Mouse (Mus musculus): Measurements from ENCODE around the gene Pip4k2a. TPM values are rescaled to one million over a fixed set of nuclear protein-coding genes. Genes with fewer than 3 reads are reported as not detected.

The Pip4k2a gene
- polyA plus RNA-seq, 1 experiment, result 78.1 TPM

DNA sequence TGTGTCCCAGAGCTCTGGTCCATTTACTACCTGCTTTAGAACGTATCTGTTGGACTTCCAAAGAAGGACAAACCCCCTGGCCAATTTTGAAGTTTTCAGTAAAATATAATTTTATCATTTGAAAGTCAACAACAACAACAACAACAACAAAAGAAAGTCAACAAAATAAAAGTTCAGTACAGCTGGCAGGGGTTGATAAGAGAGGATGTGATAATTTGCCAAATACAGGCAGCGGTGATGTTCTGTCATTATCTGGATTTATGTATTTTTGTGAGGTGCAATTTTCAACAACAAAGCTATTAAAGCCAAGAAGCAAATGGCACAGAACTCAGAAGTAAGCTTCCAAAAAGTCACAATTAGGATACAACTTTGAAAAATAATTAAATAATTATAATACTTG lies 80.1 kb downstream of the Pip4k2a start:
- no peak for DNase-seq
- peaks cover 3% of the 10 kb centered on the region for H3K4me1 ChIP-seq (ENCODE audit: control insufficient read depth, insufficient read depth, low read length)
- no peak overlapping the region for H3K4me3 ChIP-seq (replicated peaks; ENCODE audit: insufficient read depth, low read depth, low read length)
- no peak overlapping the region for H3K27ac ChIP-seq (ENCODE audit: insufficient read depth, low read length)
- 97% methylated on average over 2 of the region's 2 CpGs for WGBS
- TF ChIP-seq POLR2A (IDR thresholded peaks at IDR 0.05; ENCODE audit: borderline replicate concordance, insufficient read depth, low read length) (no peak), CTCF (IDR thresholded peaks at IDR 0.05; ENCODE audit: borderline replicate concordance, insufficient read depth, low read depth, low read length) (no peak)
- no peaks in the 10 kb centered on the region for H3K27me3 ChIP-seq (ENCODE audit: control insufficient read depth, insufficient read depth, low read length)

DNA sequence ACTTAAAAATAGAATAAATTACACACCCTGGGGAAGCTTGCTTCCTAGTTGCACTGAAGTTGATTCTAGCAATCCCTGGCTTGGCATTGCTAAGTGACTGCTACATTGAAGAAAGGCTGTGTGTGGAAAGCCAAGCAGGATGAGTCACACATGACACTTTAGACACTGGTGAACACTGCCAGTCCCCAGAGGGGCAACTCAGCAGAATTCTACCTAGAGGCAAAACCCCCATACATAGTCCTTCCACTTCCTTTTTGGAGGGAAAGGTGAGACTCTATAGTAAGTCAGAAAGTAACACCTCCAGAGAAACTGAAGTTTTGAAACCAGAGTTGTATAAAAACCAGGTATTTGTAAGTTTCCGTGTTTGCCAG lies 80.6 kb downstream of the Pip4k2a start:
- Histone ChIP-seq H3K4me3 (replicated peaks; ENCODE audit: insufficient read depth, low read depth, low read length) (no peak overlapping the region), H3K4me1 (ENCODE audit: control insufficient read depth, insufficient read depth, low read length) (peaks cover 3% of the 10 kb centered on the region), H3K27ac (ENCODE audit: insufficient read depth, low read length) (no peak overlapping the region), H3K27me3 (ENCODE audit: control insufficient read depth, insufficient read depth, low read length) (no peaks in the 10 kb centered on the region)
- no peak for DNase-seq
- WGBS, result 85% methylated on average over 1 of the region's 1 CpGs
- TF ChIP-seq POLR2A (IDR thresholded peaks at IDR 0.05; ENCODE audit: borderline replicate concordance, insufficient read depth, low read length) (no peak), CTCF (IDR thresholded peaks at IDR 0.05; ENCODE audit: borderline replicate concordance, insufficient read depth, low read depth, low read length) (no peak)

DNA sequence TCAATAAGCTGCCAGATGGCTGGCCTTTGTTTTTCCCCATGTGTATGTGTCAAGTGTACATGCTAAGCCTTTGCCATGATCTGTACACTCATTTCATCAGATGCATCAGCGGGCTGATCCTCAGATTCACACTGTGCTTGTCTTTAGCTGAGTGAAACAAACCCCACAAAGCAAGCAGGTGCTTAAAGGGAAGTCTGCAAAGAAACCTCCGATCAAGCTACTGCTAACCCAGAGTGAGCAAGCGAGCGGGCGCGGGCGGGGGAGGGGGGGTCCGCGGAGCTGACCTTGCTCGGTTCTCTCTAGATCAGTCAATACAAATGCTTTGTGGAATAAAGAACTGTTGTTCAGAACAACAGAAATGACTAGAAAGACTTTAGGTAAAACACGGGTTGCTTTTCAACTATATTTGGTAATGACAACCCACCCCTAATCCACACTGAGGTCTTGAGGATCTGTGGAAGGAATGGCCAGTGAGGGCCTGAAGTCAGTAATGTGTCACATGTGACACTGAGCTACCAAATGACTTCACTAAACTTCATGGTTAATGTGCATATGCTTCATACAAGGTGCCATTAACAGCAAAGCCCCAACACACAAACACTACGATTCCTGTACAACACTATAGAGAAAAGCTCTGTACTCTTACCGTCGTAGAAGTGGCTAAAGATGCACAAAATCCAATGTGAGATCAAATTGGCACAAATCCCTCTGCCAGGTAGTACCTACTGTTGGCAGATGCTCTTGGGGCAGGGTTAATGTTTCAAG lies 81.1 kb downstream of the Pip4k2a start:
- no peaks in the 10 kb centered on the region for H3K27me3 ChIP-seq (ENCODE audit: control insufficient read depth, insufficient read depth, low read length)
- H3K4me1 ChIP-seq (ENCODE audit: control insufficient read depth, insufficient read depth, low read length), result peaks cover 3% of the 10 kb centered on the region
- TF ChIP-seq CTCF (IDR thresholded peaks at IDR 0.05; ENCODE audit: borderline replicate concordance, insufficient read depth, low read depth, low read length) (no peak), POLR2A (IDR thresholded peaks at IDR 0.05; ENCODE audit: borderline replicate concordance, insufficient read depth, low read length) (no peak)
- H3K27ac ChIP-seq (ENCODE audit: insufficient read depth, low read length), result no peak overlapping the region
- no peak for DNase-seq
- WGBS, result 67% methylated on average over 14 of the region's 14 CpGs
- H3K4me3 ChIP-seq (replicated peaks; ENCODE audit: insufficient read depth, low read depth, low read length), result no peak overlapping the region

DNA sequence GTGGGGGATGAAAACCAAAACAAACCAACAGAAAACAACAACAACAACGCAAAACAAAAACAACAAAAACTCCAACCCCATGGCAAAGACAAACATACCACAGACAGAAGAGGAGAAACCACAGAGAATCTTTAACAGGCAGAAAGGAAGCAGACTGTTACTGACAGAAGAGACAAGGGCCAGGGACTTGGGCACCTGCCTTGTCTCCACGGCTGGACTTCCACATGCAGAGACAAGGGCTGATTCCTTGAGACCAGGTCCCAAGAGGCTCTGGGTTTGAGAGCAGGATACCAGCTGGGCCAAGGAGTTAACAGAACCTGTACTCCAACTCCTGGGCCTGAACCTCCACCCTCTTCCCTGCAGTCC lies 81.9 kb downstream of the Pip4k2a start:
- peaks cover 3% of the 10 kb centered on the region for H3K4me1 ChIP-seq (ENCODE audit: control insufficient read depth, insufficient read depth, low read length)
- H3K4me3 ChIP-seq (replicated peaks; ENCODE audit: insufficient read depth, low read depth, low read length), result no peak overlapping the region
- DNase-seq, result no peak
- WGBS, result 79% methylated on average over 2 of the region's 2 CpGs
- no peaks in the 10 kb centered on the region for H3K27me3 ChIP-seq (ENCODE audit: control insufficient read depth, insufficient read depth, low read length)
- TF ChIP-seq CTCF (IDR thresholded peaks at IDR 0.05; ENCODE audit: borderline replicate concordance, insufficient read depth, low read depth, low read length), result no peak
- no peak for TF ChIP-seq POLR2A (IDR thresholded peaks at IDR 0.05; ENCODE audit: borderline replicate concordance, insufficient read depth, low read length)
- H3K27ac ChIP-seq (ENCODE audit: insufficient read depth, low read length), result no peak overlapping the region

DNA sequence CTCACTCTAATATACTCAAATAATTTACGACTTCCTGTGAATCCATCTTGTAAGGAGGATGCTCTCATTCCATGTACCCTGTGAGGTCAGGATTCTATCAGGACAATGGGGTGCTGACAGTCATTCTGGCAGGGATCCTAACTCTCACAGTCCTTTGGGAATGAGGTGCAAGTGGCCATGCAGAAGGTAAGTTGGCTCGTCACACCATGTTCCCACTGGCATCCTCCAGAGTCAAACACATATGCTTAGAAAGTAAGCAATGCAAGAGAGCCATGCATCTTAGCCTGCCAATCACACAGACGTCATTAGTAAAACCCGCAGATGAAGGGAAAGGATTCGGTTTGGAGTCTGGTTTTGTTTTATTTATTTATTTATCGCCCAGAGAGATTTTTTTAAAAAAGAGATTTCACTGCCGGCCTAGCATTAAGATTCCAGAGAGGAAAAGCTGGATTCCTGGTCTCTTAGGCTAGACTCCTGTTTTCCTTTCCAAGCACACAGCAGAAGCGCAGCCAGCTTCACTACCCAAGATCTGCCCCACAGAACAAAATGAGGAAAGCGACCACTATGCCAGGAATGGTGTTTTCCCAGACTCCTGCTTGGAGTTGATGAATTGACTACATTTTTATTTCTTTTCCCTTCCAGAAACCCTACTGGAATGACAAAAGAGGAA lies 82.4 kb downstream of the Pip4k2a start:
- 81% methylated on average over 9 of the region's 9 CpGs for WGBS
- no peaks in the 10 kb centered on the region for H3K27me3 ChIP-seq (ENCODE audit: control insufficient read depth, insufficient read depth, low read length)
- TF ChIP-seq POLR2A (IDR thresholded peaks at IDR 0.05; ENCODE audit: borderline replicate concordance, insufficient read depth, low read length) (no peak), CTCF (IDR thresholded peaks at IDR 0.05; ENCODE audit: borderline replicate concordance, insufficient read depth, low read depth, low read length) (no peak)
- DNase-seq, result peak in 1 of 2 experiments; percentile 18
- peaks cover 3% of the 10 kb centered on the region for H3K4me1 ChIP-seq (ENCODE audit: control insufficient read depth, insufficient read depth, low read length)
- H3K27ac ChIP-seq (ENCODE audit: insufficient read depth, low read length), result no peak overlapping the region; the same call in 1 of the 2 replicates
- H3K4me3 ChIP-seq (replicated peaks; ENCODE audit: insufficient read depth, low read depth, low read length), result no peak overlapping the region

DNA sequence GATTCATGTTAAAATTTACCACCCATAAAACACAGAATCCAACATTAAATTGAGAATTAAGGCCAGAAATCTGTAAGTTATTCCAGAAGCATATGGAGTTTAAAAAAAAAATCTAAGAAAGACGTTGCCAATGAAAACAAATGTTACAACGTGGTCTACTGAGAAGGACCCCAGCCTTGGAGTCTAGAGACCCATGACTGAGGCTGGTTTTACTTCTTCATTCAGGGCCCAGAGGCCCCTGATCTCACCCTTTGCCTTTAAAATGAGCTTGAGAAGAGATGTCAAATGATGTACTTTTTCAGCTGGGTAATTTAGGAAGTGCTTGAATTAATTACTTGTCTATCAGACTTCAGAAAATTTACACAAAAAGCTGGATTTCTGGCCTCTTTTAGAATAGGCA lies 83.2 kb downstream of the Pip4k2a start:
- Histone ChIP-seq H3K27me3 (ENCODE audit: control insufficient read depth, insufficient read depth, low read length) (no peaks in the 10 kb centered on the region), H3K27ac (ENCODE audit: insufficient read depth, low read length) (no peak overlapping the region), H3K4me3 (replicated peaks; ENCODE audit: insufficient read depth, low read depth, low read length) (no peak overlapping the region), H3K4me1 (ENCODE audit: control insufficient read depth, insufficient read depth, low read length) (peaks cover 3% of the 10 kb centered on the region)
- DNase-seq, result no peak
- no peak for TF ChIP-seq CTCF (IDR thresholded peaks at IDR 0.05; ENCODE audit: borderline replicate concordance, insufficient read depth, low read depth, low read length)
- no peak for TF ChIP-seq POLR2A (IDR thresholded peaks at IDR 0.05; ENCODE audit: borderline replicate concordance, insufficient read depth, low read length)
- WGBS, result 87% methylated on average over 2 of the region's 2 CpGs

DNA sequence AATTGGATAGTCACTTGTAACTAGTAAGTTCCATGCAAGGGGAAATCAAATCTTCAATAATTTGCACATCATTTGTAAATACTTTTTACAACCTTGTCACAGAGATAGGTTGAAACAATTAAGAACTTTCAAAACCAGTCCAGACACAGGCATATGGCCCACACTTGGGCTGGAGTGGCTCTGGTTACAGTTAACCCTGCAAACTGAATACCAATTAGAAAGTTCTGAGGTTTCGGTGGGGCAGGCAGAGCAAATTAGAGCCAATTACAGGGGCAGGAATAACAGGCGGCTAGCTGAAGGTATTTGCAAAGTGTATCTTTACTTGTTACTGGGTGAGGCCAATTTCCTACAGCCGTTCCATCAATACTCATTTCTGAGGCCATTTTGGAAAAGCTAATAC lies 84.3 kb downstream of the Pip4k2a start:
- H3K4me3 ChIP-seq (replicated peaks; ENCODE audit: insufficient read depth, low read depth, low read length), result no peak overlapping the region
- peaks cover 3% of the 10 kb centered on the region for H3K4me1 ChIP-seq (ENCODE audit: control insufficient read depth, insufficient read depth, low read length)
- no peak for DNase-seq
- 95% methylated on average over 3 of the region's 3 CpGs for WGBS
- H3K27me3 ChIP-seq (ENCODE audit: control insufficient read depth, insufficient read depth, low read length), result no peaks in the 10 kb centered on the region
- no peak overlapping the region for H3K27ac ChIP-seq (ENCODE audit: insufficient read depth, low read length)
- TF ChIP-seq POLR2A (IDR thresholded peaks at IDR 0.05; ENCODE audit: borderline replicate concordance, insufficient read depth, low read length), result no peak
- no peak for TF ChIP-seq CTCF (IDR thresholded peaks at IDR 0.05; ENCODE audit: borderline replicate concordance, insufficient read depth, low read depth, low read length)
